In genomic region chr5:67640596-67641312, GRCm38 (mm10) we compare ENCODE assay signal across 28 mouse cellular contexts. TPM values are rescaled to one million over a fixed set of nuclear protein-coding genes. Genes with fewer than 3 reads are reported as not detected.
DNase-seq lines count a peak whose midpoint lies in the region; ATAC-seq and TF ChIP-seq lines count a peak whose summit lies in the region.
"Had no signal": no experiment of that assay in that cellular context is flagged by ENCODE, and none has a peak within 500 bp of the region (broad histone marks: within the 10 kb centered on the region; RNA-seq: fewer than 3 reads in every experiment).

No protein-coding gene starts in this region.

- H3K36me3 ChIP-seq in kidney, postnatal 0 days (ENCODE audit: insufficient read depth, low read length), result no peaks in the 10 kb centered on the region
- H3K36me3 ChIP-seq in limb, embryonic 11.5 days (ENCODE audit: control insufficient read depth, insufficient read depth, low read length), result no peaks in the 10 kb centered on the region
- peaks cover 3% of the 10 kb centered on the region; the same call in 1 of the 2 replicates for H3K36me3 ChIP-seq in neural tube, embryonic 14.5 days (ENCODE audit: control insufficient read depth, insufficient read depth, low read length)
- H3K36me3 ChIP-seq: heart, embryonic 15.5 days; limb, embryonic 15.5 days had no signal

- H3K27me3 ChIP-seq in kidney, postnatal 0 days (ENCODE audit: insufficient read depth, low read length), result no peaks in the 10 kb centered on the region
- H3K27me3 ChIP-seq in limb, embryonic 11.5 days (ENCODE audit: control insufficient read depth, insufficient read depth, low read length), result no peaks in the 10 kb centered on the region
- H3K27me3 ChIP-seq in neural tube, embryonic 14.5 days (ENCODE audit: control insufficient read depth, insufficient read depth, low read length), result no peaks in the 10 kb centered on the region
- H3K27me3 ChIP-seq: heart, embryonic 15.5 days; hindbrain, embryonic 15.5 days; liver, embryonic 15.5 days; lung, embryonic 15.5 days; megakaryocyte, embryonic 14.5 days had no signal

- 0 out of 2 replicates have a peak, but pooled peaks have one; percentile 41 for ATAC-seq in kidney, postnatal 0 days (replicated peaks; ENCODE audit: low FRiP score, low read depth)
- peak; percentile 51 for ATAC-seq in limb, embryonic 11.5 days (ENCODE audit: insufficient number of reproducible peaks, low FRiP score, low TSS enrichment, low read depth)
- peak; percentile 26; the same call in 1 of the 2 replicates for ATAC-seq in neural tube, embryonic 14.5 days (ENCODE audit: low read depth)
- ATAC-seq: forebrain, embryonic 16.5 days; intestine, postnatal 0 days; midbrain, embryonic 16.5 days had no signal

- intact Hi-C loops in left cerebral cortex, postnatal 4 days (cut with DNase I), result no loop called here

- no peak overlapping the region for H3K9ac ChIP-seq in kidney, postnatal 0 days (ENCODE audit: low read depth, low read length)
- no peak overlapping the region for H3K9ac ChIP-seq in limb, embryonic 11.5 days (ENCODE audit: low read length)
- H3K9ac ChIP-seq in neural tube, embryonic 14.5 days (replicated peaks; ENCODE audit: low read depth, low read length), result no peak overlapping the region
- H3K9ac ChIP-seq: heart, embryonic 15.5 days; hindbrain, embryonic 15.5 days; limb, embryonic 15.5 days; liver, embryonic 15.5 days; lung, embryonic 15.5 days had no signal

- DNase-seq in heart, adult 11 months, result peak; percentile 14
- DNase-seq in heart, adult 18-20 months, result no peak
- DNase-seq in kidney, postnatal 0 days (ENCODE audit: low spot score), result no peak
- no peak for DNase-seq in kidney, postnatal 4 days
- DNase-seq in limb, embryonic 11.5 days (ENCODE audit: low spot score), result peak; percentile 49
- no peak for DNase-seq in left cerebral cortex, postnatal 4 days
- no peak for DNase-seq in liver
- DNase-seq: adrenal gland, postnatal 10 days; cerebellum, adult 2 months; cerebellum, postnatal 25 days; gastrocnemius, postnatal 36 days; heart, postnatal 36 days; layer of hippocampus, adult 9-11 months; lung, postnatal 36 days; right cerebral cortex, postnatal 14 days; spleen, adult 18-20 months had no signal

- no peak overlapping the region for H3K27ac ChIP-seq in kidney, postnatal 0 days
- H3K27ac ChIP-seq in limb, embryonic 11.5 days (replicated peaks; ENCODE audit: low read depth, low read length), result no peak overlapping the region
- H3K27ac ChIP-seq in neural tube, embryonic 14.5 days (ENCODE audit: low read depth, low read length), result no peak overlapping the region
- H3K27ac ChIP-seq: forebrain, embryonic 10.5 days; heart, embryonic 15.5 days; hindbrain, embryonic 15.5 days; limb, embryonic 15.5 days; liver, embryonic 15.5 days; lung, embryonic 15.5 days had no signal

- WGBS in kidney, postnatal 0 days, result 63% methylated on average over 8 of the region's 8 CpGs
- WGBS in limb, embryonic 11.5 days, result 27% methylated on average over 8 of the region's 8 CpGs
- WGBS in neural tube, embryonic 14.5 days, result 51% methylated on average over 8 of the region's 8 CpGs

- no peaks in the 10 kb centered on the region for H3K4me1 ChIP-seq in kidney, postnatal 0 days (replicated peaks; ENCODE audit: insufficient read depth, low read length)
- peaks cover 31% of the 10 kb centered on the region for H3K4me1 ChIP-seq in limb, embryonic 11.5 days (ENCODE audit: control insufficient read depth, insufficient read depth, low read length)
- peaks cover 5% of the 10 kb centered on the region; the same call in 1 of the 2 replicates for H3K4me1 ChIP-seq in neural tube, embryonic 14.5 days (ENCODE audit: control insufficient read depth, insufficient read depth, low read length)
- H3K4me1 ChIP-seq: forebrain, embryonic 10.5 days; heart, embryonic 15.5 days; hindbrain, embryonic 15.5 days; liver, embryonic 15.5 days; lung, embryonic 15.5 days had no signal

- H3K9me3 ChIP-seq in kidney, postnatal 0 days (replicated peaks; ENCODE audit: low read length), result no peaks in the 10 kb centered on the region
- H3K9me3 ChIP-seq in limb, embryonic 11.5 days (ENCODE audit: control insufficient read depth, low read length), result no peaks in the 10 kb centered on the region
- no peaks in the 10 kb centered on the region for H3K9me3 ChIP-seq in neural tube, embryonic 14.5 days (ENCODE audit: control insufficient read depth, low read length)
- H3K9me3 ChIP-seq: forebrain, embryonic 10.5 days; heart, embryonic 15.5 days; hindbrain, embryonic 15.5 days; limb, embryonic 15.5 days; liver, embryonic 15.5 days; lung, embryonic 15.5 days; megakaryocyte, embryonic 14.5 days had no signal

- H3K4me2 ChIP-seq in kidney, postnatal 0 days (ENCODE audit: low read length), result no peak overlapping the region
- H3K4me2 ChIP-seq in limb, embryonic 11.5 days (ENCODE audit: low read depth, severe bottlenecking), result no peak overlapping the region
- no peak overlapping the region for H3K4me2 ChIP-seq in neural tube, embryonic 14.5 days (ENCODE audit: low read depth, low read length)
- H3K4me2 ChIP-seq: heart, embryonic 15.5 days; hindbrain, embryonic 15.5 days; limb, embryonic 15.5 days; liver, embryonic 15.5 days; lung, embryonic 15.5 days had no signal

- TF ChIP-seq CTCF in kidney, postnatal 0 days (IDR thresholded peaks at IDR 0.05; ENCODE audit: low read depth), result no peak

- H3K4me3 ChIP-seq in kidney, postnatal 0 days (replicated peaks; ENCODE audit: low read depth, low read length), result no peak overlapping the region
- H3K4me3 ChIP-seq in limb, embryonic 11.5 days (ENCODE audit: low read depth, low read length), result no peak overlapping the region
- no peak overlapping the region for H3K4me3 ChIP-seq in neural tube, embryonic 14.5 days (ENCODE audit: low read depth, low read length)
- H3K4me3 ChIP-seq: forebrain, embryonic 10.5 days; heart, embryonic 15.5 days; hindbrain, embryonic 15.5 days; limb, embryonic 15.5 days; liver, embryonic 15.5 days; lung, embryonic 15.5 days; megakaryocyte, embryonic 14.5 days; myocyte had no signal

RNA-seq across cellular contexts. Expression of gene Shisa3, which starts 33.1 kb away (rescaled TPM):
- 1 to 10 TPM; 1.3 to 1.5 TPM for total RNA-seq in heart, adult 18-20 months (2021)
- 43.5 and 44.3 TPM in 2 replicates for polyA plus RNA-seq in kidney, postnatal 0 days (2015; fragmentation: Nextera tagmentation; extraction: Ambion mirVana)
- polyA plus RNA-seq in limb, embryonic 11.5 days (2014; fragmentation: Nextera tagmentation; extraction: Ambion mirVana), result 5.0 and 6.8 TPM in 2 replicates
- 2.4 and 3.2 TPM in 2 replicates for polyA plus RNA-seq in neural tube, embryonic 14.5 days (2014; fragmentation: Nextera tagmentation; extraction: Ambion mirVana)
- 1 to 10 TPM; 1.1 to 1.3 TPM for total RNA-seq in left cerebral cortex, postnatal 4 days (2021)
- polyA plus RNA-seq: myocyte had no signal

Comparison
In these comparisons a context has a peak if more than half of its experiments do, and no peak if none do; other contexts are left out.
1. DNase-seq: peak in heart, adult 11 months (single experiment) and limb, embryonic 11.5 days (single experiment); none in heart, adult 18-20 months (0 of 2), kidney, postnatal 0 days (single experiment), kidney, postnatal 4 days (0 of 2), left cerebral cortex, postnatal 4 days (single experiment) and liver (single experiment).
2. Peak in every context shown above with its lines, with median percentiles within 50 percentile points of each other: ATAC-seq.